In the genomic region with DNA sequence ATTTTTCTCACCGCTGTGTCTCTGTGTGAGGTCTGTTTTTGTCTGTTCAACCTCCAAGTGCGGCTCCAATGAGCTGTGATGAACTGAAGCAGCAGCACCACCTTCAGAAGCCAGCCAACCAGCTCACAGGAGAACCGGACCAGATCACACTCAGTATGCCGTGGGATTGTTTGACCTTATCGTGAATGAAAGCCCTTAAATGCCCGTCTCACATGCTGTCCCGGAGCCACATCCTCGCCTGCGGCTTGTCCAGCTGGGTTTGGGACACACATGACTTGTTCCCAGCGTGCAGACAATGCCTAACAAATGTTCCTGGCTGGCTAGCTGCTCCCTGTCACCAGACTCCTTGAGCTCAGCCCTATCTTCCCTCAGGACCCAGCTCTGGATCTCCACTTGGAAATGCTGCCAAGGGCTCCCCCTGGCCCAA, we compare ENCODE assay signal across 8 mouse cellular contexts. TPM values are rescaled to one million over a fixed set of nuclear protein-coding genes. Genes with fewer than 3 reads are reported as not detected.
DNase-seq lines count a peak whose midpoint lies in the region; ATAC-seq and TF ChIP-seq lines count a peak whose summit lies in the region.

No protein-coding gene starts in this region.

- ATAC-seq in forebrain, embryonic 14.5 days, result no peak
- ATAC-seq in hindbrain, embryonic 15.5 days (ENCODE audit: low FRiP score, low read depth), result no peak
- ATAC-seq in midbrain, embryonic 12.5 days (ENCODE audit: low FRiP score, low read depth), result no peak
- no peak for ATAC-seq in liver, embryonic 12.5 days

- H3K27me3 ChIP-seq in testis, adult 2 months (ENCODE audit: control insufficient read depth, insufficient read depth, low read length), result no peaks in the 10 kb centered on the region
- no peaks in the 10 kb centered on the region for H3K27me3 ChIP-seq in forebrain, embryonic 14.5 days (replicated peaks; ENCODE audit: control insufficient read depth, insufficient read depth, low read length)
- H3K27me3 ChIP-seq in hindbrain, embryonic 15.5 days, result no peaks in the 10 kb centered on the region
- peaks cover 5% of the 10 kb centered on the region; the same call in 1 of the 2 replicates for H3K27me3 ChIP-seq in midbrain, embryonic 12.5 days
- H3K27me3 ChIP-seq in liver, embryonic 12.5 days (replicated peaks), result no peaks in the 10 kb centered on the region

- TF ChIP-seq CTCF in testis, adult 2 months (IDR thresholded peaks at IDR 0.05; ENCODE audit: control insufficient read depth, insufficient read depth, insufficient replicate concordance, low read depth, low read length), result no peak

- no peak overlapping the region for H3K4me2 ChIP-seq in forebrain, embryonic 14.5 days (ENCODE audit: low read length)
- H3K4me2 ChIP-seq in hindbrain, embryonic 15.5 days, result no peak overlapping the region
- no peak overlapping the region for H3K4me2 ChIP-seq in midbrain, embryonic 12.5 days (replicated peaks)
- H3K4me2 ChIP-seq in liver, embryonic 12.5 days, result no peak overlapping the region

- H3K27ac ChIP-seq in testis, adult 2 months (ENCODE audit: control insufficient read depth, insufficient read depth, low read depth, low read length), result no peak overlapping the region
- peak overlapping the region; percentile 58; the same call in 1 of the 2 replicates for H3K27ac ChIP-seq in forebrain, embryonic 14.5 days (ENCODE audit: low read depth, low read length)
- peak overlapping the region; percentile 57 for H3K27ac ChIP-seq in hindbrain, embryonic 15.5 days (replicated peaks)
- H3K27ac ChIP-seq in midbrain, embryonic 12.5 days (replicated peaks), result peak overlapping the region; percentile 63
- no peak overlapping the region for H3K27ac ChIP-seq in liver, embryonic 12.5 days

- peak overlapping the region; percentile 63 for H3K4me3 ChIP-seq in testis, adult 2 months (ENCODE audit: control insufficient read depth, low read depth, low read length)
- H3K4me3 ChIP-seq in forebrain, embryonic 14.5 days (ENCODE audit: low read depth, low read length), result no peak overlapping the region
- no peak overlapping the region for H3K4me3 ChIP-seq in hindbrain, embryonic 15.5 days
- H3K4me3 ChIP-seq in midbrain, embryonic 12.5 days, result no peak overlapping the region
- H3K4me3 ChIP-seq in liver, embryonic 12.5 days, result no peak overlapping the region

- H3K9ac ChIP-seq in forebrain, embryonic 14.5 days (ENCODE audit: low read length), result peak overlapping the region; percentile 32; the same call in 1 of the 2 replicates
- no peak overlapping the region for H3K9ac ChIP-seq in hindbrain, embryonic 15.5 days
- H3K9ac ChIP-seq in midbrain, embryonic 12.5 days (replicated peaks), result no peak overlapping the region
- no peak overlapping the region for H3K9ac ChIP-seq in liver, embryonic 12.5 days

- H3K4me1 ChIP-seq in testis, adult 2 months (ENCODE audit: control insufficient read depth, insufficient read depth, low read length), result no peaks in the 10 kb centered on the region; the same call in 1 of the 2 replicates
- peaks cover 26% of the 10 kb centered on the region for H3K4me1 ChIP-seq in forebrain, embryonic 14.5 days (ENCODE audit: control insufficient read depth, insufficient read depth, low read length)
- H3K4me1 ChIP-seq in hindbrain, embryonic 15.5 days (replicated peaks), result peaks cover 36% of the 10 kb centered on the region
- peaks cover 38% of the 10 kb centered on the region for H3K4me1 ChIP-seq in midbrain, embryonic 12.5 days
- H3K4me1 ChIP-seq in liver, embryonic 12.5 days, result peaks cover 38% of the 10 kb centered on the region

- TF ChIP-seq POLR2A in testis, adult 2 months (IDR thresholded peaks at IDR 0.05; ENCODE audit: control insufficient read depth, low read depth, low read length), result no peak

- no peaks in the 10 kb centered on the region for H3K36me3 ChIP-seq in testis, adult 2 months (ENCODE audit: control insufficient read depth, insufficient read depth, low read length)
- no peaks in the 10 kb centered on the region for H3K36me3 ChIP-seq in forebrain, embryonic 14.5 days (ENCODE audit: control insufficient read depth, insufficient read depth, low read length)
- H3K36me3 ChIP-seq in hindbrain, embryonic 15.5 days, result no peaks in the 10 kb centered on the region
- no peaks in the 10 kb centered on the region for H3K36me3 ChIP-seq in midbrain, embryonic 12.5 days
- H3K36me3 ChIP-seq in liver, embryonic 12.5 days, result no peaks in the 10 kb centered on the region

- 41% methylated on average over 10 of the region's 10 CpGs for WGBS in forebrain, embryonic 14.5 days
- WGBS in hindbrain, embryonic 15.5 days, result 14% methylated on average over 10 of the region's 10 CpGs
- 31% methylated on average over 10 of the region's 10 CpGs for whole genome bisulfite sequencing in midbrain, embryonic 12.5 days
- 73% methylated on average over 10 of the region's 10 CpGs for WGBS in liver, embryonic 12.5 days (ENCODE audit: insufficient replicate concordance)

- H3K9me3 ChIP-seq in forebrain, embryonic 14.5 days (replicated peaks; ENCODE audit: control insufficient read depth, low read length), result no peaks in the 10 kb centered on the region
- H3K9me3 ChIP-seq in hindbrain, embryonic 15.5 days, result no peaks in the 10 kb centered on the region
- H3K9me3 ChIP-seq in midbrain, embryonic 12.5 days, result no peaks in the 10 kb centered on the region
- H3K9me3 ChIP-seq in liver, embryonic 12.5 days (replicated peaks), result no peaks in the 10 kb centered on the region

- no peak for DNase-seq in testis, postnatal 14 days (ENCODE audit: low spot score)
- no peak for DNase-seq in forebrain, embryonic 14.5 days (ENCODE audit: low spot score)
- DNase-seq in testis, postnatal 10 days (ENCODE audit: low spot score), result no peak
- no peak for DNase-seq in spleen, postnatal 4 days (ENCODE audit: low spot score in 2 of 2)

RNA-seq across cellular contexts. Expression of a gene that starts 47.7 kb away (rescaled TPM):
- 5.3 and 5.8 TPM in 2 replicates for polyA plus RNA-seq in testis, adult 2 months (2012; rRNA removed)
- polyA plus RNA-seq in forebrain, embryonic 14.5 days (2014; fragmentation: Nextera tagmentation; extraction: Ambion mirVana), result 19.5 and 24.6 TPM in 2 replicates
- 7.8 and 9.7 TPM in 2 replicates for polyA plus RNA-seq in hindbrain, embryonic 15.5 days (2015; fragmentation: Nextera tagmentation; extraction: Ambion mirVana)
- polyA plus RNA-seq in midbrain, embryonic 12.5 days (2016; fragmentation: Nextera tagmentation; extraction: Ambion mirVana), result 12.8 and 14.6 TPM in 2 replicates
- 6.1 and 6.9 TPM in 2 replicates for polyA plus RNA-seq in liver, embryonic 12.5 days (2016; fragmentation: Nextera tagmentation; extraction: Ambion mirVana)

Comparison
In these comparisons a context has a peak if more than half of its experiments do, and no peak if none do; other contexts are left out.
1. H3K27ac ChIP-seq: peak in forebrain, embryonic 14.5 days (single experiment), hindbrain, embryonic 15.5 days (single experiment) and midbrain, embryonic 12.5 days (single experiment); none in testis, adult 2 months (single experiment) and liver, embryonic 12.5 days (single experiment).